Mouse (Mus musculus) cerebellum, adult 18-20 months (tissue): ENCODE data around the gene Grm1.
A peak's percentile ranks its signal among the peaks of the same experiment; 100 is the strongest.

Experiments used
- DNase-seq, 2 experiments: peaks; one replicate each; pipeline ENCODE4 v3.0.0; 2021

The Grm1 gene

DNA sequence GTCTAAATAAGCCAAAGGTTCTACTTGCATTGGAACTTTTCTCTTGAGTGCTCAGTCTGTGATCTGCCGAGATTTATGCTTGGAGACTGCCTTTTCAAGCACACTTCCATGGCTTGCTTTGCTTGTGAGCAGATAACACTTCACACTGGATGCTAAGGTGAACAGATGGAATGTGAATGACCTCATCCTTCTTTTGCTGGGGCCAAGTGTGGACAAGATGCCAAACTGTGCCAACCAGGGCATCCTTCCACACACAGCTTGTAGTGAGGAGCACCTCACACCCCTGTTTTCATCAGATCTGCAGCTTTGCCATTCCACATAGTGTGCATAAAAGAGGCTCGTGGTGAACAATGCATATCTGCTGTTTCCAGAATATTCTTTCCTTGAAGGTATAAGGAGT lies 371.3 kb downstream of the Grm1 start:
- peak; percentile 86 for DNase-seq

DNA sequence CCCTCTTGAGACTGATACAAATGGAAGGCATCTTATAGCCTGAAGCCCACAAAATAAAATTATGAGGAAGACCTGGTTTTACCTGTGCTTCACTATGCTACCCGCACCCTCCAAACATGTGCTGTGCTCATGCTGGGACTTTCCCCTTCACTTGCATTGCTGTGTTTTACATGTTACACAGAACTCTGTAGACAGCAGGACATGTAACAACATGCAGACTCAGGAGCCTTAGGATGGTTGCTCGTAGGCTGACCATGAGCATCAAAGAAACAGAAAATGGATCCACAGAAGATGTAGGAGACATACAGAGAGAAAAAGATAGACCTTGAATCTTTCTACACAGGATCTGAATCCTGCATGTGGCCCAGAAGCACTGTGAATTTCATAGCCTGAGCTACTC lies 371.8 kb downstream of the Grm1 start:
- peak in 1 of 2 experiments; percentile 46 for DNase-seq

DNA sequence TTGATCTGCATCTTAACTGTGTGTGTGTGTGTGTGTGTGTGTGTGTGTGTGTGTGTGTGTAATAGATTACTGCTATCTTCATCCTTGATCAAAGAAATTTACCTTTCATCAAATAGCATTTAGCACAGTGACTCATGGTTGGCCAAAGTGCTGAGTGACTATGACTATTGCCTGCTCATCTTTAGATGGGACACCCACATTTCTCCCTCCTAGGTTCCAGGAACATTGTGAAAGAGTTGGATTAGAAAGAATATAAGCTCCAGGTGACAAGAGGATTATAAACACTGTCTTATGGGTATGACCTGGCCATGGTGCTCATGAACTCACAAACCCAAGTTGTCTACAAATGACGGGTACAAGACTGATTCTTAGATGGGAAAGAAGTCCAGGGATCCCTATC lies 374.1 kb downstream of the Grm1 start:
- DNase-seq, result no peak

DNA sequence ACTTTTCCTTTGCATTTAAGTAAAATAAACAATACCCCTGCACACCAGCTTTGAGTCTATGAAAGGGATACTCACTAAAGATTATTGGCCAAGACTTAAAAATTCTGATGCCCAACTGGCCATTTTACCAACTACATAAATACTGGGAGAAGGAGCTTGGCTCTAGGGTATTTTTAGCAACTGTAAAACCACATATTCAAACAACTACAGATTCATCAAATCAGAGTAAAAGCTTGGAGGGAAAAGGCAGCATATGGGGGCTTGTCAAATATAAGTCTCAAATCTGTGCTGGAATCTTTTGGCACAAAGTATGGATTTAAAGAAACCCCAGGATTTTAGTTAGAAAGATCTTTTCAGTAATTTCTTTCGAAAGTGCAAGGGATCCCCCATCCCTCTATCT lies 380.8 kb downstream of the Grm1 start:
- DNase-seq, result no peak

- DNase-seq, result no peak
Observed at GRCm38 (mm10) chr10:10700903-10701302, 381.3 kb downstream of the Grm1 start.

DNA sequence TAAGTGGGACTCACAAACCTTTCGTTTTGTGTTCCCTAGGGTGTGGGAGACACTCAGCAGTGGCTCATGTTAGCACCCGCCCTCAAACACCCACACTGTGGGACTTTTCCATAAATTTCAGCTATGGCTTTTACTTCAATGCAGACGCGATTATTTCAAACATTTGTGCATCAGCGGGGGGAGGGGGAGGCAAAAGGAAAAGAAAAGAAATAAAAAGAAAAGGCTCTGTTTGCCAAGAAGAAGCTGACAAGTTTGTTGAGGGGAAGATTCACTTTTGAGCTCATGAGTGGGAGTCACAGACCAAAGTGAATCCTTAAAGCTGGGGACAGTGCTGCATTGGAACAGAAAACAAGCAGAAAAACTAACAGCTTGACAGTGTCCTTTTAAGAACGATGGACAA lies 384.7 kb downstream of the Grm1 start:
- DNase-seq, result no peak

DNA sequence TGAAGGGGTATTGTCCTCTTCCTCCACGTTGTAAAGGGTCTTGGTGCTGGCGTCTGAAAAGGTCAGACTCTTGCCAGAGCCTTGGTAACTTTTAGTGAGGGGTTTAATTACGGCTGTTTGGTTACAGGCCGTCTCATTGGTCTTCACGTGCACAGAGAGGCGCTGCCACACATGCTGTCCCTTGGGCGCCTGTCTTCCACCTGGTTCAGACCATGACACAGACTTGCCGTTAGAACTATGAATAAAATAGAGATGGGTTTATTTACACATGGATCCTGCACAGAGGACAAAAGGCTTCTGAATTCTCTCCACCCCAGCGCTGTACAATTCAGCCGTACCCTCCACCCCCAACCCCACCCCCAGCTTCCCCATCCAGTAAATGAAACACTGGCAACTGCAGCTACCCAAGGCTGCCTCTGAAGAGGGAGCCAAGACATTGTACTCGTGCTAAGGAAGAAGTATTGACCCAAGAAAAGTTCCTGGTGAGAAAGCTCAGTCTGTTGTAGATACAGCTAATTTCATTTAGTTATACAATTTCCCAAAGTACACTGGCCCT lies 392.4 kb downstream of the Grm1 start:
- DNase-seq, result no peak

DNA sequence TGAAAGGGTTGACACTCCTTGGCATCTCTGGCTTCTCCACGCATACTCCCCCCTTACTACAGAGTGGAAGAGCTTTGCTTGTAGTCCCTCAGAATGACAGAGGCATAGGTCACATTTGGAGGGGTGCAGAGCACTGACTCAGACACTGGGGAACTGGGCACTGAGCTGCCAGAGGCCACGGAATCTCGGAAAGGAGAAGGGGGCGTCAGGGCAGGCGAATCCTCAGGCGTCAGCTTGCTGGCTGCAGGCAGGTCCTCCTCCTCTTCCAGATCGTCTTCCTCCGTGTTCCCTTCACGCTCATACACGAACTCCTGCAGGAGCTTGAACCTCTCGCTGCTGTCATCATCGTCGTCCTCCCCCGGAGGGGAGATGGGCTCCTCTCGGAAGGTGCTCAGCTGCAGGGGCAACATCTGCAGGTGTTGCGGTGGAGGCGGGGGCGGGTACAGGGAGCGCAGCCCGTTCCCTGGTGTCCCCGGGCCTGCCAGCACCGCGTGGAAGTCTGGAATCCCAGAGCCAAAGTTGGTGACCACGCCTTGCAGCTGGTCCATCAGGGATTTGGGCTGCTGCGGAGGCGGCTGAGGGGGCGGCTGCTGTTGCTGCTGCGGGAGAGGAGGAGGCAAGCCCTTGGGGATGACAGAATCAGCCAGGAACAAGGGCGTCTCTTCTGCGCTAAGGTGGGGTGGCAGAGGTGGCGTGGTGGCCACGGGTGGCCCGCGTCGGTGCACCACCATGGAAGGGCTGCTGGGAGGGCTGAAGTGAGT lies 393.1 kb downstream of the Grm1 start:
- DNase-seq, result no peak

- no peak for DNase-seq
Observed at GRCm38 (mm10) chr10:10681048-10681447, 401.1 kb downstream of the Grm1 start, which contains the start of gene Gm10944. Gm10944 (plus strand) TSS chr10:10681348.

- DNase-seq, result no peak
Observed at GRCm38 (mm10) chr10:10659976-10660375, 422.2 kb downstream of the Grm1 start.

DNA sequence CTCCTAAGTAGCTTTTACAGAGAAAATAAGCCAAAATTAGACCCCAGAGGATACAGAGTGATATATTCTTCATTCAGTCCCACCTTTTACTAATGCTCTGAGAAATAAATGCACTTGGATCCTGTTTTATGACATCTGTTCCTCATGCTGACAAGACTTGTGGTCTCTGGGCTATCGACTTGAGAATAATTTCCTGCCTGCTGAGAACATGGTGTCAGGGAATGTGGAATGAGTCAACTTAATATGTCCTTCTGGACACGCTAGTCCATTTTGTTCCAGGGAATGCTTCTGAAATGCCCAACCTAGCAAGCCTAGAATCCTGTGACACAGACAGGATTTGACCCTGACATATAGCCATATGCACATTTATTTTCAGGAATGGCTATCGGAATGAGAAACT lies 423.0 kb downstream of the Grm1 start:
- DNase-seq, result peak; percentile 38 to 44

DNA sequence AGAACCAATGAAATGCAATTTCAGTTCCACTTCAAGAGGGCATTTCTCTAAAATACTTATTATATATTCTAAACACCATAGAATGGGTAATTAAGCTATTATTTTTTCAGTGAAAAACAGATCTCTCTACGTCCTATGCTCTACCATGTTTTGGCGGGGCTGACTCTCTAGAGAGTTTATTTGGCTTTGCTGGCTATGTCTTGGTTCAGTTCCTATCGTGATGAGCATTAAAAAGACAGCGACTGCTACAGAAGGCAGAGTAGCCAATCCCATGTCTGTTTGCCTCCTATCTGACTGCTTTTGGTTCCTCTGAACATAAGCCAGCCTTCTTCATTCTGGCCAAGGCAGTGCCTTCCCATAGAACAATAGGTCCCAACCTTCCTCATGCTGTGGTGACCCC lies 425.5 kb downstream of the Grm1 start:
- DNase-seq, result peak in 1 of 2 experiments; percentile 11

- no peak for DNase-seq
Observed at GRCm38 (mm10) chr10:10655991-10656390, 426.2 kb downstream of the Grm1 start.
